Mouse (Mus musculus) myocyte (in vitro differentiated cells): ENCODE results near the gene Ostc. TPM values are rescaled to one million over a fixed set of nuclear protein-coding genes. Genes with fewer than 3 reads are reported as not detected.

Source experiments
- H3K27me3 ChIP-seq: one replicate; pipeline ENCODE4 v1.6.1; 2011; ENCODE audit not compliant: control insufficient read depth, insufficient read depth, insufficient read length
- H3K36me3 ChIP-seq: one replicate; pipeline ENCODE4 v1.6.1; 2011; ENCODE audit not compliant: control insufficient read depth, insufficient read depth
- H3K4me2 ChIP-seq: one replicate; pipeline ENCODE4 v1.6.1; 2011; ENCODE audit warnings: low read depth, control low read depth
- H3K4me3 ChIP-seq: one replicate; pipeline ENCODE4 v1.5.1; 2011; ENCODE audit warnings: mild to moderate bottlenecking, control low read depth, moderate library complexity
- H3K79me2 ChIP-seq: one replicate; pipeline ENCODE4 v1.6.1; 2011; ENCODE audit not compliant: control insufficient read depth, insufficient read depth
- H3ac ChIP-seq: one replicate; pipeline ENCODE4 v1.6.1; 2011; ENCODE audit not compliant: control insufficient read depth, insufficient read length
- CEBPB ChIP-seq: IDR thresholded peaks from 2 replicates; pipeline ENCODE4 v1.6.1; 2011; ENCODE audit warnings: mild to moderate bottlenecking, moderate library complexity; ENCODE audit not compliant: poor library complexity, insufficient read depth, severe bottlenecking
- E2F4 ChIP-seq: IDR thresholded peaks from one replicate; pipeline ENCODE4 v1.6.1; 2011; ENCODE audit warnings: mild to moderate bottlenecking, control low read depth, moderate library complexity; ENCODE audit not compliant: insufficient read depth
- MAX ChIP-seq: IDR thresholded peaks from one replicate; pipeline ENCODE4 v1.6.1; 2011; ENCODE audit warnings: low read depth, mild to moderate bottlenecking, control low read depth
- MYOD1 ChIP-seq, 3 experiments: IDR thresholded peaks; one replicate each; pipeline ENCODE4 v1.6.1; 2011; ENCODE audit warnings: control low read depth in 2 of 3, low read depth in 2 of 3, mild to moderate bottlenecking in 2 of 3, moderate library complexity in 1 of 3; ENCODE audit not compliant: insufficient read length in 2 of 3, control insufficient read depth in 1 of 3
- MYOG ChIP-seq, 3 experiments: IDR thresholded peaks; one replicate each; pipeline ENCODE4 v1.6.1; 2011; ENCODE audit warnings: control low read depth in 2 of 3, low read depth in 2 of 3, mild to moderate bottlenecking in 2 of 3; ENCODE audit not compliant: insufficient read length in 2 of 3, control insufficient read depth in 1 of 3, insufficient read depth in 1 of 3
- POLR2A ChIP-seq: IDR thresholded peaks from one replicate; pipeline ENCODE4 v1.6.1; 2011; ENCODE audit warnings: low read depth, mild to moderate bottlenecking, control low read depth, moderate library complexity; ENCODE audit not compliant: insufficient read length
- POLR2AphosphoS2 ChIP-seq: IDR thresholded peaks from one replicate; pipeline ENCODE4 v1.6.1; 2011; ENCODE audit warnings: low read depth, control low read depth; ENCODE audit not compliant: insufficient read length
- REST ChIP-seq: IDR thresholded peaks from one replicate; pipeline ENCODE4 v1.6.1; 2011; ENCODE audit warnings: mild to moderate bottlenecking, control low read depth, moderate library complexity; ENCODE audit not compliant: insufficient read depth, insufficient read length
- SRF ChIP-seq: IDR thresholded peaks from one replicate; pipeline ENCODE4 v1.6.1; 2011; ENCODE audit warnings: low read depth; ENCODE audit not compliant: control insufficient read depth, insufficient read length
- TCF12 ChIP-seq: IDR thresholded peaks from one replicate; pipeline ENCODE4 v1.6.1; 2011; ENCODE audit warnings: mild to moderate bottlenecking, control low read depth; ENCODE audit not compliant: poor library complexity, insufficient read depth, severe bottlenecking
- TCF3 ChIP-seq: IDR thresholded peaks from one replicate; pipeline ENCODE4 v1.6.1; 2011; ENCODE audit warnings: low read depth, control low read depth; ENCODE audit not compliant: insufficient read length
- USF1 ChIP-seq: IDR thresholded peaks from one replicate; pipeline ENCODE4 v1.6.1; 2011; ENCODE audit warnings: low read depth, mild to moderate bottlenecking, control low read depth, moderate library complexity
- polyA plus RNA-seq: library from polyadenylated mRNA; unstranded; fragments of >200 nt; fragmentation: generic; extraction: Trizol; gene quantifications from one replicate; pipeline ENCODE4 v1.2.1, GENCODE M21; 2012; ENCODE audit warnings: missing spikeins

Ostc gene
- polyA plus RNA-seq, 1 experiment: 150 TPM

DNA sequence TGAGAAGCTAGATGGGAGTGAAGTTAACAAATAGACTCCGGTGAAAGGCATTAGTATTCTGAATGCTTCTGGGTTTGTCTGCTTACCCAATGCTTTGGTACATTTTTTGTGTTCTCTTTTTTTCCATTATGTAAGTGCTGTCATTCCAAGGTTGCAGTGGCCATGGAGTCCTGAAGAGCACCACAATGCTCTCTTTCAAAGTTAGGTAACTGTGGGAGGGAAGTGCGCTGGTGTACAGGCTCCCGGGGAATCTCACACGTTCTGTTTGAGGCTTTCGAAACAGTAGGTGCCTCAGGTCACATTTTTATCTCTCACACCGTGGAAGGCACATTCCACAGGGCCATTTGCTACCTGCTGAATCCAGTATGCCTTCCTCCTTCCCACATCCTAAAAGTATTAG, 59.7 kb downstream of the Ostc start:
- Histone ChIP-seq H3ac (no peak overlapping the region), H3K79me2 (no peaks in the 10 kb centered on the region), H3K36me3 (no peaks in the 10 kb centered on the region), H3K4me2 (no peak overlapping the region), H3K4me3 (no peak overlapping the region), H3K27me3 (peaks cover 6% of the 10 kb centered on the region)
- TF ChIP-seq POLR2A: no peak
- TF ChIP-seq MYOD1 (IDR thresholded peaks at IDR 0.05; ENCODE audit: control insufficient read depth in 1 of 3, insufficient read length in 2 of 3, low read depth in 2 of 3): no peak
- no peak for TF ChIP-seq USF1
- no peak for TF ChIP-seq POLR2AphosphoS2
- TF ChIP-seq MYOG (IDR thresholded peaks at IDR 0.05; ENCODE audit: control insufficient read depth in 1 of 3, insufficient read depth in 1 of 3, insufficient read length in 2 of 3, low read depth in 2 of 3): no peak
- no peak for TF ChIP-seq MAX
- TF ChIP-seq REST: no peak

DNA sequence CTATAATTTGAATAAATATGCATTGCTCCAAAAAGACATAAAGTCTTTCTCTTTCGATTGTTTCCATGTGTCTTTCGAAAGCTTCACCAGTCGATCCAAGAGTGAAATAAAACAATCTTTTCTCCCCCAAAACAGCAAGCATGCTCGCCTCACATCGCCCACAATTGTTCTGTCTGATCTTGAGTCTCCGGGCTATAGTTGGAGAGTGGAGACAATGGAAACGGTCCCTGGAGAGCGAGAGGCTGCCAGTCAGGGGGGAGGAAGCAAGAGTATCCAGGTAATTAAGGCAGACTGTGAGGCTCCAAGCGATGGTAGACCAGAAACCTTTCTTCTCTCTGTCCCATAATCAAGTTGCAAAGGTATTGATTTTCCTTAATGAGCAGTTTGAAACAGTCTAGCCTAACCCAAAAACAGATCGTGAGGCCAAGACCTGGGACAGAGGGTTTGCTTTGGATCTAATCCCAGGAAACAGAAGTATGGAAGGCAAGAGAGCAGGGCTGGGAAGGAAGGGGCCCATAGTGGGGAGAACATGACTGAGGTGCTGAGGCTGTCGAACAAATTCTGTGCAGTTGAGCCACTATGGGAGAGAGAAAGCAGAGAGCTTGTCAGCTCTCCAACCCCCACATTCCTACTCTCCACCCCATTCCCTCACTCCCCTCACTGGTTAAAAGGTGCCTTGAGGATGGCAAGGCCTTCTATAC, 63.0 kb downstream of the Ostc start:
- H3K27me3 ChIP-seq: peaks cover 6% of the 10 kb centered on the region
- H3K36me3 ChIP-seq: no peaks in the 10 kb centered on the region
- H3K4me3 ChIP-seq: no peak overlapping the region
- H3K79me2 ChIP-seq: no peaks in the 10 kb centered on the region
- TF ChIP-seq USF1: no peak
- no peak for TF ChIP-seq MYOG (IDR thresholded peaks at IDR 0.05; ENCODE audit: control insufficient read depth in 1 of 3, insufficient read depth in 1 of 3, insufficient read length in 2 of 3, low read depth in 2 of 3)
- no peak for TF ChIP-seq MAX
- no peak for TF ChIP-seq REST
- TF ChIP-seq TCF12: no peak
- TF ChIP-seq SRF: no peak
- TF ChIP-seq POLR2AphosphoS2: no peak
- no peak for TF ChIP-seq TCF3
- no peak for TF ChIP-seq POLR2A
- no peak for TF ChIP-seq CEBPB
- no peak for TF ChIP-seq MYOD1 (IDR thresholded peaks at IDR 0.05; ENCODE audit: control insufficient read depth in 1 of 3, insufficient read length in 2 of 3, low read depth in 2 of 3)
- no peak for TF ChIP-seq E2F4
- H3K4me2 ChIP-seq: no peak overlapping the region
- no peak overlapping the region for H3ac ChIP-seq

Other genes with a start within 250 kb of the Ostc start
- not detected for gene Etnppl, start 92.0 kb downstream of the Ostc start, polyA plus RNA-seq
- 1,847 TPM for gene Rpl34, start 21.0 kb upstream of the Ostc start, polyA plus RNA-seq